Mouse (Mus musculus) urinary bladder, postnatal 10 days (tissue): Measurements from ENCODE around the gene Nelfe.

Experiments used
- DNase-seq: peaks from one replicate; pipeline ENCODE4 v3.0.0; 2022; ENCODE audit warnings: low spot score

Nelfe gene

GRCm38 (mm10) chr17:34847192-34847591 is 3.0 kb upstream of the Nelfe start:
- DNase-seq: no peak

DNA sequence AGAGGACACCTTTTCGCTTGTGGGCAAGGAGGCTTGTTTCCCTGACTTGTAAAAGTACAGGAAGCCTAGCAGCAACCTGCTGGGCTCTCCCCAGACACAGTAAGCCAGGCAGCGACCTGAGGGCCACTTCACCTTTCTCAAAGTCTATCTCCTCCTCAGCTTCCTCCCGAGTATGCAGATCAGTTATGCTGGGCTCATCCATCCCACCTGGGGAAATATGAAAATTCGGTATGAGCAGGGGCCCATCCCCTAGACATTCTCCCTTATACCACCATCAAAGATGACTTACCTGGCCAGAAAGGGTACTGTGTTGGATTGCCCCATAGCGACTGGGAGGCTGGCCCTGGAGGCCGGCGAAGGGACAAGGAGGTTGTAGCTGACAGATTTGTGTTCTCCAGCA is 2.6 kb upstream of the Nelfe start:
- DNase-seq: no peak

DNA sequence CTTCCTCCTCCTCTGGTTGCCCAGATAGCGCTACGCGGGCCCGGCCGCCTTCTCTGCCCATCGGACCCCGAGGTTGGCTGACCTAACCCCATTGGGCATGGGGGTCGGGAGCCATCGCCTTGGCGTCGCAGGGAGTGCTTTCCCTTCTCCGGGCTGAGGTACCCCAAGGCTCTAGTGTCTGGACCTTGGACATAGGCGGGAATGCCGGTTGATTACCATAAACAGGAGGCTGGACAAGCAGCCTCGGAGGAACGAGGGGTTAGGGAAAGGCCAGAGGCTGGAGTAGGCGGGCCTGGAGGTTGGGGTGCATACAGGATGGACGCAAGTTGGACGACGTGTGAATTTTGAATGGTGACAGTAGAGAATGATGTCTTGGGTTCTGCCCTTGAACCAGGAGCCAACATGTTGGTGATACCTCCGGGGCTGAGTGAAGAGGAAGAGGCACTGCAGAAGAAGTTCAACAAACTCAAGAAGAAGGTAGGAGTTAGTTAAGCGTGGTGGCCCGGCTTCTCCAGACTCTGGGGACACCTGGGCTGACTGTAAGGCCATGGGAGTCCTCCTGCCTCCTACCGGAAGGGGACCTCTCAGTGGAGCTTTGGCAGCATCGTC is 430 bp downstream of the Nelfe start:
- DNase-seq: no peak

- DNase-seq: no peak
Observed at GRCm38 (mm10) chr17:34853511-34853910, 3.3 kb downstream of the Nelfe start.

DNA sequence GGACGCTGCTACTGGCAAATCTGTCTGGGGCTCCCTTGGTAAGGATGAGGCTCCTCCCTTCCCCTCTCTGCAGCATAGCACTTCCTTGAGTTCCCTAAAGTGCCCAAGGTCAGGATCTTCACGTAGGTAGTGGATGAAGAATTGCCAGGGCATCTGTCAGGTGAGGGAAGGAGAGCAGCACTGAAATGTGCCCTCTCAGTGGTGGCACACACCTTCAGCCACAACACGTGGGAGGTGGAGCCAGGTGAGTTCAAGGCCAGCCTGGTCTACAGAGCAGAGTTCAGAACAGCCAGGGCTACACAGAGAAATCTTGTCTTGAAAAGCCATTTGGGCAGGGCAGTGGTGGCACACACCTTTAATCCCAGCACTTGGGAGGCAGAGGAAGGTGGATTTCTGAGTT is 4.6 kb downstream of the Nelfe start:
- DNase-seq: no peak

DNA sequence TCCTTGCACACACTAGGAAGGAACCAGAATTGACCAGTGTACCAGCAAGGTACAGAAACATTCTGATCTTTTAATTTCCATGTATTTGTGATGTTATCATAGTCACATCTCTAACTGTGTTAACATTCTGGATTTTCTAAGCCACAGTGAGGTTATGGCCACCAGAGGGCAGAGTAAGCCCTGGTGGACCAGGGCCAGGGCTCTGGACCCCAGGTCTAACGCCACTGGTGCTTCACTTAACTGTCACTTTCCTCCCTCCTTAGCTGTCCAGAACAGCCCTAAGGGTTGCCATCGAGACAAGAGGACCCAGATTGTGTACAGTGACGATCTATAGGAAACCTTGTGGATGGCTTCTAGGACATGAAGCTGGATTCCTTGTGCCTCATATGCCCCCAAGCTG is 5.6 kb downstream of the Nelfe start:
- DNase-seq: no peak

DNA sequence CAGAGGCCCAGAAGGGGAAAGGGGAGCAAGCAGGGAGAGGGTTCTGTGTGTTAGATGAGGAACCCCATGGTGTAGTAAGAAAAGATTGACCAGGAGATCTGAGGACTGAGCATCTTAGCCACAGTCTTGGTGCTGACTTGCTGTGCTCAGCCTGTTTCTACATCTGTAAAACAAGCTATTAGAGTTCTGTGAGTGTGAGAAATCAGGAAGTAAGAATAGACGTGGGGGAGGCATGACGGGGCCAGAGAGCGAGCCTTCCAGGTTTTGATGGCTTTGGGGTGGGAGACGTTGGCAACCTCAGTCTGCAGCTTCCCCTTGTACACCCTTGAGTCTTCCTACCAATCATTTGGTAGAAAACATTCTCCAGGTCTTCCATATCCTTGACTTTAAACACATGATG is 8.5 kb downstream of the Nelfe start:
- DNase-seq: no peak

DNA sequence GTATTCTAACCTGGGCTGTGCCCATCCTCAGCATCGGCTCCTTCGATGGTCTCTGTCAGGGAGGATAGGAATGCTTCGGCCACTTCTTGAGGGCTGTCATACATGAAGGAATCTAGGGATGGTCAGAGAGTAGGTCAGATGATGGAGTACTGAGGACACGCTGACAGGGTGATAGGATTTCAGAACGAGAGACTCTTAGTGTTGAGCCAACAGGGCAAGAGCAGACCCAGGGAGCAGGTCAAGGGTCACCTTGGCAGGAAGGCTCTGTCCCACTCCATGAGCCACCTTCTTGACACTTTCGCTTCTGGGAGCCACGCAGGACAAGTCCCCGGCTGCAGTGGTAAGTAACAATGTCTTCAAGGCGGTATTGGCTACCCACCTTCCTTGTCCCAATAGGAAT is 10.3 kb downstream of the Nelfe start:
- no peak for DNase-seq

GRCm38 (mm10) chr17:34861704-34862415 is 11.7 kb downstream of the Nelfe start:
- no peak for DNase-seq

DNA sequence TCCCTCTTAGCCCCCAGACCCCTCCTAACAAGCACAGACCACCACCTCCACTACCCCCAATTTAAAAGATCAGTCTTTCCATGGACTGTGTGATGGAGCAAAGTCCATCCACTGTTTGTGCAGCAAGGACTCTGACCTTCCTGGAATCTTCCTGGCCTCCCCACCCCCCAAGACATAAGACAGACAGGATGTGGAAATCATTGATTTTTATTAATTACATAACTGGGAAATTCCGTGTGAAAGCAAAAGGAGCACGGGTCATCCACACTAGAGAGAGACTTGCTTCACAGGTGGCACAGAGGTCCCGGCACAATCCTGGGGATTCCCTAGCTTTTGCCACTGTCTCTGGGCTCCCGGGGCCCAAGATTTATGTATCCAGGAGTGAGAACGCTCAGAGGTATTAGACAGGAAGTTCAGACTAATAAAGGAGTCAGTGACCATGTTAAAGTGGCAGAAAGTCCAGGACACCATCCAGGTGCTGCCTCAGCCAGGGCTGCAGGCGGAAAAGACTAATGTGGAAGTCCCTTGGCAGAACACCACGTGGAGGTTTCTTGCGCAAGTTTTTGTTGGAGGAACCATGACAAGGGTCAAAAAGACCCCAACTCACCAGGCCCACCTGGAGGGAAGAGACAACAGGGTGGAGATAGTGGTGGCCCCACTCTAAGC is 12.4 kb downstream of the Nelfe start, which contains the start of gene Cfb:
Cfb (minus strand) TSS at position 103 of the 666 bp plus-strand sequence.
- DNase-seq: no peak

GRCm38 (mm10) chr17:34865981-34866380 is 15.8 kb downstream of the Nelfe start:
- no peak for DNase-seq

GRCm38 (mm10) chr17:34874321-34874720 is 24.1 kb downstream of the Nelfe start:
- DNase-seq: no peak

DNA sequence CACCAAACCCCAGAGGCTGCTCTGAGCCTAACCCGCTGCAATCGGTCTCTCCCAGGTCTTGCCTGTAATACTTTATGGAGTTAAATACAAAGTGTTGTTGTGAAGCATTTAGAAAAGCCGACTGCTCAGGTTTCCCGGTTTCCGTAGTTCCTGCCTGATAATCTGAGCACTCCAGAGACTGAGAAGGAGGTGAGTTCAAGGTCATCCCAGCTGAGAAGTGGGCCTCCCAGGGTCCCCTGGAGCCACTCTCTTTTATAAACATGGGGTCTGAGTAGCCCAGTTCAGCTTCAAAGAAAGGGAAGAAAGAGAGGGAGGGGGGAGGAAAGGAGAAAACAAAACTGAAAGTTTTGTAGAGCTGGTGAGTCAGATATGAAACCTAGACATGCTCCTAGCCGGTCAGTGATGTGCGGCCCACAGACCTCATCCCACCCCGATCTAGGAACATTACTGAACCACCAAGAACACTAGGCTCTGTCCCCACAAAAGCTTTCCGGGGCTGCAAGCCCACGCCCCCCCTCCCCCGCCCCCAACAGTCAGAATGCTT is 29.2 kb downstream of the Nelfe start, which contains the start of gene Zbtb12:
Zbtb12 (plus strand) TSS at position 148 of the 544 bp plus-strand sequence.
- no peak for DNase-seq

DNA sequence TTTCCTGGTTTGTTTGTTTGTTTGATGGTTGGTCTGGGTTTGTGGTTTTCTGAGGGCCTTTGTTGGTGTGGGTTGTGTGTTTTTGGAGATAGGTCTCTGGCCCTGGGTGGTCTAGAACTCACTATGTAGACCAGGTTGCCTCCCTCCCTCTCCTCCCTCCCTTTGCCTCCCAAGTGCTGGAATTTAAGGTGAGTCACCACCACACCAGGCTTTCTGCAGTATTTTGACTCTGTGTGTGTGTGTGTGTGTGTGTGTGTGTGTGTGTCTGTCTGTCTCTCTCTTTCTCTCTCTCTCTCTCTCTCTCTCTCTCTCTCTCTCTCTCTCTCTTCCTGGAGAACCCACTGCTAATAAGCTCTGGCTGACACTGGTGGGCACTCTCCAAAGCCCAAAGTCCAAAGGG is 31.0 kb downstream of the Nelfe start:
- DNase-seq: no peak

- DNase-seq: no peak
Observed at GRCm38 (mm10) chr17:34881683-34882310, 31.6 kb downstream of the Nelfe start, which contains the start of gene Gm20547. Gene Gm20547, minus strand, starts transcription at chr17:34882042.

- DNase-seq: no peak
Observed at GRCm38 (mm10) chr17:34883332-34883731, 33.1 kb downstream of the Nelfe start.

DNA sequence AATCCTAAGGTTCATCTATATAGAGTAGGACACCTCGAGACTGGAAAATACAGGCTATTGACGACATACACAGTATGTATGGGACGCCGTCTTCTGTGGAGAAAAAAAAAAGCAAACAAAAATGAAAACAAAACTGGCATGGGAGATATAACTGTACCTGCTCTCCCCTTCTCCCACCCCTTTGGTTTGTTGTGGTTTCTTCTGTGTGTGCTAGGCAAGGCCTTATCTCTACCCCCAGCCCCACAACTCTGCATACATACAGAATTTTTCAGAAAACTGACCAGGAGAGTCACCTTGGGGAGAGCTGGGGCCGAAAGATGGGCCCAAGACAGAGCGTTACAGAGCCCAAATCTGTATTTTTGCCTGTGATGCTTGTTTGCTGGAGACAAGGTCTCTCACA is 34.5 kb downstream of the Nelfe start:
- no peak for DNase-seq

GRCm38 (mm10) chr17:34885615-34886014 is 35.4 kb downstream of the Nelfe start:
- no peak for DNase-seq

DNA sequence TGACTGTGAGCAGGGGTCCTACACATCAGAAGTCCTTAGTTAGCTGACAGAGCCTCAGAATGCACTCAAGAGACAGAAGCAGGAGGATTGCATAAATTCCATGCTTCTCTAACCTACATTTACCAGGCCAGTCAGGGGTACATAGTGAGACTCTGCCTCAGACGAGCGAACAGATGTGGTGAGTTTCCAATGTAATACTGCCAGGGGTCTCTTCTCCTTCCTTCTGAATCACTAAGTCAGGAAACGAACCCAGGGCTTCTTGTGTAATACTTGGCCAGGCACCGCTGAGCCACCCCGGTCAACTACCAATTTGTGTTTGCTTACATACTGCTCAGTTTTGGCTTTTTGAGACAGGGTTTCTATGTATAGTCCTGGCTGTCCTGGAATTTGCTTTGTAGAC is 37.8 kb downstream of the Nelfe start:
- no peak for DNase-seq

DNA sequence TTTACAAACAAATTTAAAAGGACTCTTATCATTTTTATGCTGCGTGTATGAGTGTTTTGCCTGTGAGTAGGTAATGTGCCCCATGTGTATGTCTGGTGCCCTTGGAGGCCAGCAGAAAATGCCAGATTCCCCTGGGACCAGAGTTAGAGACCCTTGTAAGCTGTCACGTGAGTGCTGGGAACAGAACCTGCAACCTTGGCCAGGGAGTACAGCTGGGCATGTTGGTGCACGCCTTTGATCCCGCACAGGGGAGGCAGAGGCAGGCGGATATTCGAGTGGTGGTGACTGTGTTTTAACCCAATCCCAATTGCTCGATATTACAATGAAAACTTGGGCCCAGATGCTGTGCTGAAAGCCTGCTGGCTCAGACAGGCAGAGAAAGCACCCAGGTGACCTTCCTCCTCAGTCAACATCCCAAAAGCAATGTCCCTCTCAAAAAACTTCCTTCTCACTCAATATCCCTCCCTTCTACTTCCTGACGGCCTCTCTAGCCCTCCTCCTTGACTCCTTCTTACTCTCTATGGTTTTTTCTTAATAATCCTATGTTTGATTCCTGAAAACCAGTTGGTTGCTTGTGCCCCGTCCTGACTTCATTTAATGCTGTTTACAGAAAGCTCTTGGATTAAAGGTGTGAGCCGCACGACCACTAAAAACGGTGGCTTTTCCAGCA is 40.0 kb downstream of the Nelfe start:
- DNase-seq: no peak

- DNase-seq: no peak
Observed at GRCm38 (mm10) chr17:34891377-34891776, 41.2 kb downstream of the Nelfe start.
